Mouse (Mus musculus) spleen, postnatal 10 days (tissue): Measurements from ENCODE around the gene Med28.

Source experiments
- DNase-seq, 2 experiments: peaks; one replicate each; pipeline ENCODE4 v3.0.0; 2021 to 2022; ENCODE audit warnings: low spot score in 2 of 2

Gene Med28

GRCm38 (mm10) chr5:45519960-45520808 is at the start of gene Med28:
Gene Med28 (plus strand): TSS chr5:45520229.
- peak; percentile 91 to 94 for DNase-seq

DNA sequence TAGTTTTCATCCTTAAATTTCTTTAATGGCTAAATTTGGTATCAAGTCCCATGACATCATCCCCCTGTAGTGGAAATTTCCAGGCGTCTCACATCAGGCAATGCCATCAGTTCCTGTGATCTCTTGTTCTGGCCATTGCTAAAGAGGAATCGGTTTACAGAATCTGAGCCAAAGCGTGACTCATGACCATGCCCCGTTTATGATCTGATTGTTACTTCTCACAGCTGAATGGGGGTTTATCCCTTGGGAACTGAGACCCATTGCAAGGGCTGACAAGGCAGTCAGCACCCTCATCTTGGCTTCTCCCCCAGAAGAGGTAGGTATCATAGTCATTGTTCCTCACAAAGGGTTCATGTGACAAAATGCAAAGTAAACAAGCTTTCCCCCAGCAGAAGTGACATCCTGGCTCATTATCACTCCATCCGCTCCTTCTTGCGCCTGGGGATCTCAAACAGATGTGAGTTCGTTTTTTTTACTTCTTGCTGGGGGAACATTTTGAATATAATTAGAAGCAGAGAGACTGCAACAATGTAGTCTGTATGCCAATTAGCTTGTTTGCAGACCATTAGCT is 47.1 kb upstream of the Med28 start:
- DNase-seq: no peak

GRCm38 (mm10) chr5:45473521-45473920 is 46.5 kb upstream of the Med28 start:
- DNase-seq: no peak

- DNase-seq: peak in 1 of 2 experiments; percentile 22
Observed at GRCm38 (mm10) chr5:45474215-45474614, 45.8 kb upstream of the Med28 start.

DNA sequence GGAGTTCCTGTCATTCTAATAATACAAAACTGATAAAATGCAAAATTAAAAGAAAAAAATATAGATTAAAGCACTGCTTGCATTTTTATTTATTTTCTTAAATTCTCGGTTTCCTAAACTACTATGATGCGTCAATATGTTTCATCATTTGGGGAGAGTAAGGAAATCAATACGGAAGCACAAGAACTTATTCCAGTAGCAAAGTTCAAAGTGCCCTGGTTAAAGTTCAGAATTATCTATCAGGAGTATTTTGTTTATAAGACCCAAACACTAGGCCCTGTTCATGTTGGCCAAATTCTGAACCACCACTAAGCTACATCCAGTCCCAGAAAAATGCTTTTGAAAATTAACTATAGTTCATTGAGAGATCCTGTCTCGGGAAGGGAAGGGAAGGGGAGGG is 45.3 kb upstream of the Med28 start:
- no peak for DNase-seq

- no peak for DNase-seq
Observed at GRCm38 (mm10) chr5:45475771-45476170, 44.3 kb upstream of the Med28 start.

DNA sequence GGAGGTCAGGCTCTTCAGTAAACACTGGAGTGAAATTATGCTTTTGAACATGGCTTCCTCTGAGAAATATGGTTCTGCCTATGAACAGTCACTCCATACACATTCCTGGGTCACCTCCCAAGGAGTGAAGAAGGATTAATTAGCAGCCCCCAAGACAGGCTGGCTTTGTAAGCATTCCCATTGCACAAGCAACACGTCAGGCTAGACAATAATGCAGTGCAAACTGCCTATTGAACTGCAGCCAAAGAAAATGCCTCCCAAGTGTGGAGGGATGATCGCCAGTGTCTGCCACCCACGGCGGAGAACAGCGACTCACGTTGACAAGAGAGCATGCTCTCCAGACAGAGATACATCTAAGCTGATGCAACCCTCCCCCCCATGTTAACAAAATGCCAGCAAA is 43.7 kb upstream of the Med28 start:
- DNase-seq: no peak

GRCm38 (mm10) chr5:45477601-45478000 is 42.4 kb upstream of the Med28 start:
- no peak for DNase-seq

- no peak for DNase-seq
Observed at GRCm38 (mm10) chr5:45480066-45480465, 40.0 kb upstream of the Med28 start.

GRCm38 (mm10) chr5:45481125-45481524 is 38.9 kb upstream of the Med28 start:
- no peak for DNase-seq

GRCm38 (mm10) chr5:45482607-45483006 is 37.4 kb upstream of the Med28 start:
- DNase-seq: no peak

DNA sequence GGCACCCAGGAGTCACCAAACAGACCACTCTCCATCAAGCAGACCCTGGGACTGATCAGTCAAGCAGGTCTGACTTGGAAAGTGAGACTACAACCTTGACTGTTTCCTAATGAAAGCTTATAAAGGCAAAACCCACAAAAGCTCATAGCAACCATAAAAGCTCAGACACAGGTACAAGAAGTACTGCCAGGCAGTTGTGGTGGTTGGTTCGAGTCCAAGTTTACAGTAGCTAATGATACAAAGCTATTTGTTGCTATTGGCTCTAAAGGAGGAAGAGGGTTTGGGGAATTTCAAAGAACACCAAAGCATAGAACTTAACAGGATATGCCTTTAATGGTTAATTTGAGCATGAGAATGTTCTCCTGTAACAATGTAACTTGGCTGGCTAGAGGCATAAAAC is 36.4 kb upstream of the Med28 start:
- no peak for DNase-seq

- DNase-seq: no peak
Observed at GRCm38 (mm10) chr5:45491776-45492175, 28.3 kb upstream of the Med28 start.

DNA sequence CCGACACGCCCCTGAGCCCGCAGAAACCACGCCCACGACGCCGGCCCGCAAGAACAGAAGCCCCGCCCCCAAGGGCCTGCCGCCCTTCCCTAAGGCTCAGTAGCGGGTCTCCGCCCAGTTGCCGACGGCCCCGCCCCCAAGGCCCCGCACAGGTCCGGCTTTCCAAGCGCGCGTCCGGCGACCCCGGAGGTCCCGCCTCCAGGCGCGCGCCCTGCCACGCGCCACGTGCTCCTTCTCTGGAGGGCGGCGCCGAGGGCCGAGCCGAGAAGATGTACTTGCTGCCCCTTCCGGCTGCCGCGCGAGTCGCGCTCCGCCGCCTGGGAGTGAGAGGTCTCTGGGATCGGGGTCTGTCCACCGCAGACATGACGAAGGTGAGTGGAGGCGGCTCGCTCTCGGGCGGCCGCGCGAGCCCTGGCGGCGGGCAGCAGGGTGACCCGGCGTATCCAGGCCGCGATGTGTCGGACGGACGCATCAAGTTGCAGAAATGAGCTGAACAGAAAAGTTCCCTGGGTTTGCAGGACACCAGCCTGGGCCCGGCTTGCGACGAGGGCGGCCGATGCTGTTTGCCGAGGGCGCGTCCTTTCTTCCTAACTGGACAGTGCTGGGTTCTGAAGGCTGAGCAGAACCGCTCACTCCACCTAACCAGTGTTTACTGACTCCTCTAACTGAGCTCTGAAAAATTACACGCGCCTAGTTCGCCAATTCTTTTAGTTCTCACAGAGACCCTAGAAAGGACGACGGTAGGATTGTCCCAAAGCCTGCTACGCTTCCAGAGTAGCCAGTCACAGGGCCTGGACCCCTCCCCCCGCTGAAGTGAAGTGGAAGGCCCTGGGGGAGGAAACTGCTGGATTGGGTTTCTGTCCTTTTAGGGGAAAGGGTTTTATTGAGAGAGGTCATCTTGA is 26.6 kb upstream of the Med28 start, which contains the start of gene Lap3:
TSS of gene Lap3 (plus strand) at position 184 of the 902 bp plus-strand sequence.
- DNase-seq: peak; percentile 90 to 98

- no peak for DNase-seq
Observed at GRCm38 (mm10) chr5:45494093-45494755, 25.8 kb upstream of the Med28 start.

GRCm38 (mm10) chr5:45495429-45495975 is 24.5 kb upstream of the Med28 start:
- DNase-seq: no peak

- no peak for DNase-seq
Observed at GRCm38 (mm10) chr5:45496042-45496441, 24.0 kb upstream of the Med28 start.

DNA sequence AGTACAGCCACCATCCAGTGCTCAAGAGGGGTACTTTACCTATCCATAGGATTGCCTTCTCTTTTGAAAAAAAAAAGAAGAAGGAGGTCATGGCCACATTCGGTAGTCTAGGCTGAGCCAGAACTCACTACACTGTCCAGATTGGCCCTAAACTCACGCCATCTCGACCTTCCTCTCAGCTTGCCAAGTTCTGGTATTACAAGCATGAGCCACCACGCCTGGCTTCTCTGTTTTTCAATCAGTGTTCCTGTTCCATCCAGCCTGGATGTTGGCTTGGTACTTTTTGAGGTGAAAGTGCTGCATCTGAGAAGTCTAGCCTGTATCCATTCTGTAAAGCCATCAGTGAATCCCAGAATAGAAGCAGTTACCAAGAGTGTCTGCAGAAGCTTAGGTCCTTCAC is 23.6 kb upstream of the Med28 start:
- DNase-seq: no peak

- no peak for DNase-seq
Observed at GRCm38 (mm10) chr5:45496930-45497550, 23.0 kb upstream of the Med28 start.

DNA sequence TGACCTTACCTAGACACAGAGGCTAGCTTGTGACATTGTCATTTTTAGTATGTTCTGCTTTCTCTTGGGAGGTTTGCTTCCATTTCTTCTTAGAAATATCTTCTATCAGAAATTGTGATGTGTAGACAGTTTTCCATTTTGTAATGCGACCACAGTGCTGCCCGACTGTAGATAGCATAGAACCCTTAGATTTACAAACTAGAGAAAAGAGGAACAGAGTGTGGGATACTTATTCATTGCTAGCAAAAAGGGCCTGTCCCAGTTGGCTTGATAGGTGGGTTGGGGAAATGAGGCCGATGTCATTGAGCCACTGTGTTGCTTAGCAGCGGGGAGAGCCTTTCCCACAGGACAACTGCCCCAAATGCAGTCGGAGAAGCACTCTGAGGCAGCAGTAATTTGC is 22.5 kb upstream of the Med28 start:
- DNase-seq: no peak

GRCm38 (mm10) chr5:45510071-45510470 is 10.0 kb upstream of the Med28 start:
- DNase-seq: no peak
